Mouse (Mus musculus) embryonic facial prominence, embryonic 11.5 days (tissue): ENCODE results near the gene Olfr1317. TPM values are rescaled to one million over a fixed set of nuclear protein-coding genes. Genes with fewer than 3 reads are reported as not detected.

Experiments used
- ATAC-seq: fragments of 200-750 bp; cut with Nextera tagmentation; replicated peaks from 2 replicates; pipeline ENCODE4 v1.8.0; 2017; ENCODE audit warnings: low read depth; ENCODE audit not compliant: insufficient number of reproducible peaks, low FRiP score, low TSS enrichment
- DNase-seq: peaks from one replicate; pipeline ENCODE4 v3.0.0-alpha.2; 2015; ENCODE audit warnings: low spot score
- H3K27ac ChIP-seq: fragments of 300-500 bp; sonication (generic); replicated peaks from 2 replicates; pipeline ENCODE4 v1.5.1; 2014; ENCODE audit warnings: mild to moderate bottlenecking, low read depth, low read length, control low read depth
- H3K27me3 ChIP-seq: fragments of 300-500 bp; sonication (generic); 2 replicates; pipeline ENCODE4 v1.6.1; 2014; ENCODE audit warnings: mild to moderate bottlenecking, low read length, moderate library complexity, mixed read lengths; ENCODE audit not compliant: control insufficient read depth, insufficient read depth
- H3K36me3 ChIP-seq: fragments of 300-500 bp; sonication (generic); replicated peaks from 2 replicates; pipeline ENCODE4 v1.6.1; 2014; ENCODE audit warnings: low read depth, mild to moderate bottlenecking, low read length, moderate library complexity, mixed read lengths; ENCODE audit not compliant: control insufficient read depth, insufficient read depth
- H3K4me1 ChIP-seq: fragments of 300-500 bp; sonication (generic); 2 replicates; pipeline ENCODE4 v1.6.1; 2014; ENCODE audit warnings: low read length, mixed read lengths; ENCODE audit not compliant: control insufficient read depth, insufficient read depth
- H3K4me2 ChIP-seq: fragments of 300-500 bp; sonication (generic); 2 replicates; pipeline ENCODE4 v1.6.1; 2014; ENCODE audit warnings: low read depth, mild to moderate bottlenecking, control low read depth, low read length, moderate library complexity
- H3K4me3 ChIP-seq: fragments of 300-500 bp; sonication (generic); 2 replicates; pipeline ENCODE4 v1.5.1; 2014; ENCODE audit warnings: low read depth, low read length, control low read depth
- H3K9ac ChIP-seq: fragments of 300-500 bp; sonication (generic); replicated peaks from 2 replicates; pipeline ENCODE4 v1.6.1; 2014; ENCODE audit warnings: mild to moderate bottlenecking, control low read depth, low read length
- H3K9me3 ChIP-seq: fragments of 300-500 bp; sonication (generic); replicated peaks from 2 replicates; pipeline ENCODE4 v1.6.1; 2016; ENCODE audit warnings: mild to moderate bottlenecking, low read length, inconsistent platforms, mixed read lengths; ENCODE audit not compliant: control insufficient read depth
- WGBS: fragments of 180-500 bp; shearing (Covaris S2); extraction: QIAGEN DNeasy Blood & Tissue Kit; methylation state at CpG from one replicate; pipeline ENCODE4 v1.1.7; 2014; 5-methylcytosine and 5-hydroxymethylcytosine counted together
- polyA plus RNA-seq: library from polyadenylated mRNA; unstranded; fragments of >200 nt; fragmentation: Nextera tagmentation; extraction: Ambion mirVana; gene quantifications from 2 replicates; pipeline ENCODE4 v1.2.1, GENCODE M21; 2014

Olfr1317 gene
- not detected in 2 replicates for polyA plus RNA-seq

DNA sequence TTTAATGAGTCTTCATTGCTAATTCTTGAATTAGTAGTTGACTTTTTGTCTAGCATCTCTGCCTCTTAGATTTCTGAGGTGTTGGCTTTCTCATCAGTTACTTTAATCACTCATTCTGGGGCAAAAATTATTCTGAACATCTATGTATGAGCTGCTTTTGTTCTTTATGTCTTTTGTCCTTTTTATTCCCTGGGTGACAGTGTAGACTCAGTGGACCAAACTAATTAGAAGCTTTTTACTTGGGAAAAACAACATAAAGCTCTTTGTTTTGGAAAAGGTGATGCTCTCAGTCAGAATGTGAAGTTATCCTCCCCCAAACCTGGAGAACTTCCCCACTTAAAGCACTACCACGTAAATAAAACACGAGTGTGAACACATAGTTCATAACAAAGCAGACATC lies at the start of gene Olfr1317:
TSS of gene Olfr1317 (plus strand) at position 301 of the 400 bp plus-strand sequence.
- 80% methylated on average over 2 of the region's 2 CpGs for WGBS
- no peak within 1 kb of the TSS for H3K4me3 ChIP-seq
- no peaks in the 10 kb centered on the region for H3K9me3 ChIP-seq
- ATAC-seq (no peak), DNase-seq (no peak)
- H3K27ac ChIP-seq = no peak within 1 kb of the TSS
- H3K4me1 ChIP-seq = no peaks in the 10 kb centered on the region
- no peak within 1 kb of the TSS for H3K4me2 ChIP-seq
- no peaks in the 10 kb centered on the region for H3K36me3 ChIP-seq
- H3K27me3 ChIP-seq = no peaks in the 10 kb centered on the region
- no peak within 1 kb of the TSS for H3K9ac ChIP-seq

DNA sequence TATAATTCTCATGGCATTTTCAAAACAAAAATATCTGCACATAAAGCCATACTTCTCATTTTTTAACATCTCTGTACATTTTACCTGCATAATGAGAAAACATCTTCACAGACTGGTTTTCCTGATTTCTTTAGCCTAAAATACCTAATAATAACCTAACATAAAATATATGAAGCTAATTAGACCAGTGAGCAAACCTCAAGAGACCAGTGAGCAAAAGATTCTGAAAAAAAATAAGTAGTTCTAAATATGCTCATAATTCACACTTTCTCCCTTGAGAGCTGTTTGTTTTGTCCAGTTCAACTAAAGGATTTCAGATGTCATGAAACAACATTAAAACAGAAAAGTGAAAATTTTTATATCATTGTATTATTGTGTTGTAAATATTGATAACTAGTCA lies 43.4 kb upstream of the Olfr1317 start, which contains the start of gene Olfr1314:
TSS of gene Olfr1314 (minus strand) at position 101 of the 400 bp plus-strand sequence.
- H3K27ac ChIP-seq = no peak within 1 kb of the TSS
- H3K4me1 ChIP-seq = no peaks in the 10 kb centered on the region
- H3K4me3 ChIP-seq = no peak within 1 kb of the TSS
- no peaks in the 10 kb centered on the region for H3K27me3 ChIP-seq
- DNase-seq = no peak
- H3K9ac ChIP-seq = no peak within 1 kb of the TSS
- no peaks in the 10 kb centered on the region for H3K36me3 ChIP-seq
- ATAC-seq = no peak
- H3K9me3 ChIP-seq = no peaks in the 10 kb centered on the region
- no peak within 1 kb of the TSS for H3K4me2 ChIP-seq

DNA sequence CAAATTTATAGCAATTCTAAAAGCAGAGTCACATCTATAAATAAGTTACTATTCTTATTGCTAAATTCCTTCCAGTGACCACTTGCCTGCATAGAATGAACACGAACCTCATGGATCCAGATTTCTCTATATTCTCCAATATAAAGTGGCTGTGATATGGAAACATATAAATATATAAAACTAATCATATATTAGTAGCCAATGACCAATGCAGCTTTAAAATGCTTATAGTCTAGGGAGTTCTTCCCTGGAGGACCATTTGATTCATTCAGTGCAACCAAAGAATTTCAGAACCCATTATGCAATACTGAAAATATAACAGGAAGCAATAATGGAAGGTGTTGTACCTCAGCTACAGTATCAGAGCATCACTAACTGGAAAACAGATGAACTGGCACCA lies 24.8 kb upstream of the Olfr1317 start, which contains the start of gene Olfr1315-ps1:
TSS of gene Olfr1315-ps1 (minus strand) at position 101 of the 400 bp plus-strand sequence.
- Histone ChIP-seq H3K9me3 (no peaks in the 10 kb centered on the region), H3K4me1 (no peaks in the 10 kb centered on the region), H3K36me3 (no peaks in the 10 kb centered on the region), H3K27me3 (no peaks in the 10 kb centered on the region), H3K27ac (no peak within 1 kb of the TSS), H3K9ac (no peak within 1 kb of the TSS), H3K4me3 (no peak within 1 kb of the TSS), H3K4me2 (no peak within 1 kb of the TSS)
- DNase-seq (no peak), ATAC-seq (no peak)
- WGBS = 83% methylated on average over 1 of the region's 1 CpGs

DNA sequence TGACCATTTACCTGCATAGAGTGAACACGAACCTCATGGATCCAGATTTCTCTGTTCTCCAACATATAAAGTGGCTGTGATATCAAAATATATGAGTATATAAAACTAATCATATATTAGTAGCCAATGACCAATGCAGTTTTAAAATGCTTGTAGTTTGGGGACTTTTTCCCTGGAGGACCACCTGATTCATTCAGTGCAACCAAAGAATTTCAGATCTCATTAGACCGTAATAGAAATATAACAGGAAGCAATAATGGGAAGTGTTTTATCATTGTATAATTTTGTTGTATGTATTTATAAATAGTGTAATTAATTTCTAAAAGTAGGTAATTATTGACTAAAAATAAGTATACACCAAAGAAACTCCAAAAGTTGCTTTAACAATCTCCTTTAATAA lies 5.3 kb upstream of the Olfr1317 start, which contains the start of gene Olfr1316:
TSS of gene Olfr1316 (minus strand) at position 101 of the 400 bp plus-strand sequence.
- Histone ChIP-seq H3K4me2 (no peak within 1 kb of the TSS), H3K27me3 (no peaks in the 10 kb centered on the region), H3K9ac (no peak within 1 kb of the TSS), H3K4me1 (no peaks in the 10 kb centered on the region), H3K27ac (no peak within 1 kb of the TSS), H3K4me3 (no peak within 1 kb of the TSS), H3K9me3 (no peaks in the 10 kb centered on the region), H3K36me3 (no peaks in the 10 kb centered on the region)
- WGBS = 85% methylated on average over 2 of the region's 2 CpGs
- ATAC-seq = no peak
- DNase-seq = no peak

DNA sequence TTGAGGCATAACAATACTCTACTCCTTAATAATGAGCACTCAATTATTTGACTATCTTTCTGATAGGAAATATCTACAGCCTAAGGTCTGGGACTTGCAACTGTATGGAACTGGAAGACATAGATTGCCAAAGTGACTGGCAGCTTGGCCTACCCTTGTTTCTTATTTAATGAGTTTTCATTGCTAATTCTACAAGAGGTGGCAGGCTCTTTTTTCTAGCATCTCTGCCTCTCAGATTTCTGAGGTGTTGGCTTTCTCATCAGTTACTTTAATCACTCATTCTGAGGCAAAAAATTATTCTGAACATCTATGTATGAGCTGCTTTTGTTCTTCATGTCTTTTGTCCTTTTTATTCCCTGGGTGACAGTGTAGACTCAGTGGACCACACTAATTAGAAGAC lies 13.8 kb downstream of the Olfr1317 start, which contains the start of gene Olfr1318:
TSS of gene Olfr1318 (plus strand) at position 301 of the 400 bp plus-strand sequence.
- DNase-seq (no peak), ATAC-seq (no peak)
- Histone ChIP-seq H3K9me3 (no peaks in the 10 kb centered on the region), H3K9ac (no peak within 1 kb of the TSS), H3K27me3 (no peaks in the 10 kb centered on the region), H3K27ac (no peak within 1 kb of the TSS), H3K4me1 (no peaks in the 10 kb centered on the region), H3K4me2 (no peak within 1 kb of the TSS), H3K4me3 (no peak within 1 kb of the TSS), H3K36me3 (no peaks in the 10 kb centered on the region)

Other genes starting within 250 kb of the Olfr1317 start
- not detected in 2 replicates for gene Olfr1306, start 224.1 kb upstream of the Olfr1317 start, polyA plus RNA-seq
- gene Olfr1307, start 190.9 kb upstream of the Olfr1317 start, polyA plus RNA-seq = not detected in 2 replicates
- not detected in 2 replicates for gene Olfr1308, start 175.4 kb upstream of the Olfr1317 start, polyA plus RNA-seq
- gene Olfr1309, start 150.0 kb upstream of the Olfr1317 start, polyA plus RNA-seq = not detected in 2 replicates
- gene Olfr1310, start 127.6 kb upstream of the Olfr1317 start, polyA plus RNA-seq = not detected in 2 replicates
- gene Olfr1311, start 115.9 kb upstream of the Olfr1317 start, polyA plus RNA-seq = not detected in 2 replicates
- gene Olfr1312, start 90.1 kb upstream of the Olfr1317 start, polyA plus RNA-seq = not detected in 2 replicates
- not detected in 2 replicates for gene Olfr1313, start 62.5 kb upstream of the Olfr1317 start, polyA plus RNA-seq
- gene Olfr1314, start 43.5 kb upstream of the Olfr1317 start, polyA plus RNA-seq = not detected in 2 replicates
- not detected in 2 replicates for gene Olfr1315-ps1, start 24.9 kb upstream of the Olfr1317 start, polyA plus RNA-seq
- not detected in 2 replicates for gene Olfr1316, start 5.4 kb upstream of the Olfr1317 start, polyA plus RNA-seq
- not detected in 2 replicates for gene Olfr1318, start 13.9 kb downstream of the Olfr1317 start, polyA plus RNA-seq
- gene Lpcat4, start 99.1 kb downstream of the Olfr1317 start, polyA plus RNA-seq = 10.5 and 11.8 TPM in 2 replicates
- gene Nutm1, start 119.0 kb downstream of the Olfr1317 start, polyA plus RNA-seq = 0.06 TPM in 1 of 2 replicates, not detected in the other
- 181 and 189 TPM in 2 replicates for gene Nop10, start 121.6 kb downstream of the Olfr1317 start, polyA plus RNA-seq
- 10.3 and 10.4 TPM in 2 replicates for gene Slc12a6, start 125.5 kb downstream of the Olfr1317 start, polyA plus RNA-seq
- not detected in 2 replicates for gene Gm21985, start 126.0 kb downstream of the Olfr1317 start, polyA plus RNA-seq
- 93.3 and 107 TPM in 2 replicates for gene Emc4, start 227.7 kb downstream of the Olfr1317 start, polyA plus RNA-seq
- gene Katnbl1, start 238.9 kb downstream of the Olfr1317 start, polyA plus RNA-seq = 55.6 and 63.3 TPM in 2 replicates